Mouse (Mus musculus): Measurements from ENCODE around the gene Rpusd4.

DNA sequence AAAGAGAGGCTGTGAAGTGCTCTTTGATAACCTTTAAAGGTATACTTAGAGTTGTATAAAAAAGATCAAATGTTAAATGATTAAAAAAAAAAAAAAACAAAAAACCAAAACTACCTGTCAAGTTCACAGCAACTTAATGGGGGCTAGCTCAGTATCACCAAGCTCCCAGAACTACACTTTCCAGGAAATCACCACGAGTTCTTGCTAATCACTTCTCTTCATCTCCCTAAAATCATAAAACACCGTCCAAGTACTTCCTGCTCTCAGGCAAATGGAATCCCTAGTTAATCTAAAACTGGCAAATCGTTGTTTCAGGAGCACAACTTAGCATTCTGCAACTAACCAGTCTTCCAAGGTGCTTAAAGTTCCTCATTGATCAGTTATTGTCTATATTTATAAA, 3.2 kb upstream of the Rpusd4 start:
- TF ChIP-seq CTCF (IDR thresholded peaks at IDR 0.05) (no peak), EP300 (IDR thresholded peaks at IDR 0.05) (no peak)

Measured in lung, postnatal 0 days (tissue).